Mouse (Mus musculus): ENCODE data around the gene Cbx4.
A peak's percentile ranks its signal among the peaks of the same experiment; 100 is the strongest.

Cbx4 gene

GRCm38 (mm10) chr11:119056301-119057211, 29.5 kb downstream of the Cbx4 start:
- peak in 1 of 2 experiments; percentile 52 for DNase-seq (ENCODE audit: low spot score in 2 of 2)

- DNase-seq (ENCODE audit: low spot score in 2 of 2) = no peak
Measured at GRCm38 (mm10) chr11:119055571-119056131, 30.4 kb downstream of the Cbx4 start.

GRCm38 (mm10) chr11:119054351-119055345, 31.4 kb downstream of the Cbx4 start:
- DNase-seq (ENCODE audit: low spot score in 2 of 2) = peak in 1 of 2 experiments; percentile 44

GRCm38 (mm10) chr11:119053738-119054350, 32.2 kb downstream of the Cbx4 start:
- DNase-seq (ENCODE audit: low spot score in 2 of 2) = peak in 1 of 2 experiments; percentile 50

GRCm38 (mm10) chr11:119053257-119053670, 32.8 kb downstream of the Cbx4 start:
- peak in 1 of 2 experiments; percentile 88 for DNase-seq (ENCODE audit: low spot score in 2 of 2)

- no peak for DNase-seq (ENCODE audit: low spot score in 2 of 2)
Measured at GRCm38 (mm10) chr11:119052661-119053256, 33.3 kb downstream of the Cbx4 start.

GRCm38 (mm10) chr11:119051927-119052660, 33.9 kb downstream of the Cbx4 start:
- DNase-seq (ENCODE audit: low spot score in 2 of 2) = peak in 1 of 2 experiments; percentile 67

- DNase-seq (ENCODE audit: low spot score in 2 of 2) = no peak
Measured at GRCm38 (mm10) chr11:119051426-119051825, 34.6 kb downstream of the Cbx4 start.

GRCm38 (mm10) chr11:119050361-119050760, 35.7 kb downstream of the Cbx4 start:
- no peak for DNase-seq (ENCODE audit: low spot score in 2 of 2)

- DNase-seq (ENCODE audit: low spot score in 2 of 2) = no peak
Measured at GRCm38 (mm10) chr11:119048133-119048510, 37.9 kb downstream of the Cbx4 start.

GRCm38 (mm10) chr11:119047261-119048132, 38.5 kb downstream of the Cbx4 start:
- no peak for DNase-seq (ENCODE audit: low spot score in 2 of 2)

GRCm38 (mm10) chr11:119046601-119047245, 39.3 kb downstream of the Cbx4 start:
- DNase-seq (ENCODE audit: low spot score in 2 of 2) = no peak

- DNase-seq (ENCODE audit: low spot score in 2 of 2) = no peak
Measured at GRCm38 (mm10) chr11:119044551-119045337, 41.3 kb downstream of the Cbx4 start.

- no peak for DNase-seq (ENCODE audit: low spot score in 2 of 2)
Measured at GRCm38 (mm10) chr11:119043761-119044550, 42.1 kb downstream of the Cbx4 start.

GRCm38 (mm10) chr11:119043273-119043540, 42.8 kb downstream of the Cbx4 start:
- no peak for DNase-seq (ENCODE audit: low spot score in 2 of 2)

GRCm38 (mm10) chr11:119042466-119043272, 43.4 kb downstream of the Cbx4 start:
- no peak for DNase-seq (ENCODE audit: low spot score in 2 of 2)
